Mouse (Mus musculus) neural tube, embryonic 15.5 days (tissue): ENCODE data around the gene Dph3. TPM values are rescaled to one million over a fixed set of nuclear protein-coding genes. Genes with fewer than 3 reads are reported as not detected.

Experiments used
- ATAC-seq: fragments of 200-750 bp; cut with Nextera tagmentation; 2 replicates; pipeline ENCODE4 v1.8.0; 2017; ENCODE audit warnings: mild to moderate bottlenecking, moderate TSS enrichment, moderate library complexity; ENCODE audit not compliant: low FRiP score
- H3K27ac ChIP-seq: fragments of 300-500 bp; sonication (generic); replicated peaks from 2 replicates; pipeline ENCODE4 v1.5.1; 2015; ENCODE audit warnings: mild to moderate bottlenecking, inconsistent platforms
- H3K27me3 ChIP-seq: fragments of 300-500 bp; sonication (generic); replicated peaks from 2 replicates; pipeline ENCODE4 v1.6.1; 2015; ENCODE audit warnings: inconsistent platforms
- H3K36me3 ChIP-seq: fragments of 300-500 bp; sonication (generic); 2 replicates; pipeline ENCODE4 v1.6.1; 2015; ENCODE audit warnings: inconsistent platforms
- H3K4me1 ChIP-seq: fragments of 300-500 bp; sonication (generic); 2 replicates; pipeline ENCODE4 v1.6.1; 2015; ENCODE audit warnings: inconsistent platforms
- H3K4me2 ChIP-seq: fragments of 300-500 bp; sonication (generic); 2 replicates; pipeline ENCODE4 v1.6.1; 2015; ENCODE audit warnings: inconsistent platforms, mild to moderate bottlenecking, moderate library complexity
- H3K4me3 ChIP-seq: fragments of 300-500 bp; sonication (generic); replicated peaks from 2 replicates; pipeline ENCODE4 v1.5.1; 2015; ENCODE audit warnings: mild to moderate bottlenecking, inconsistent platforms
- H3K9ac ChIP-seq: fragments of 300-500 bp; sonication (generic); replicated peaks from 2 replicates; pipeline ENCODE4 v1.6.1; 2015; ENCODE audit warnings: mild to moderate bottlenecking, inconsistent platforms
- H3K9me3 ChIP-seq: fragments of 300-500 bp; sonication (generic); replicated peaks from 2 replicates; pipeline ENCODE4 v1.6.1; 2016; ENCODE audit warnings: inconsistent platforms
- WGBS: fragments of 180-500 bp; shearing (Covaris S2); methylation state at CpG from one replicate; pipeline ENCODE4 v1.1.7; 2015; ENCODE audit warnings: mixed read lengths; 5-methylcytosine and 5-hydroxymethylcytosine counted together
- polyA plus RNA-seq: library from polyadenylated mRNA; unstranded; fragments of >200 nt; fragmentation: Nextera tagmentation; extraction: Ambion mirVana; gene quantifications from 2 replicates; pipeline ENCODE4 v1.2.1, GENCODE M21; 2015

The Dph3 gene
- polyA plus RNA-seq, 1 experiment from 2014 or later: 66.4 TPM

DNA sequence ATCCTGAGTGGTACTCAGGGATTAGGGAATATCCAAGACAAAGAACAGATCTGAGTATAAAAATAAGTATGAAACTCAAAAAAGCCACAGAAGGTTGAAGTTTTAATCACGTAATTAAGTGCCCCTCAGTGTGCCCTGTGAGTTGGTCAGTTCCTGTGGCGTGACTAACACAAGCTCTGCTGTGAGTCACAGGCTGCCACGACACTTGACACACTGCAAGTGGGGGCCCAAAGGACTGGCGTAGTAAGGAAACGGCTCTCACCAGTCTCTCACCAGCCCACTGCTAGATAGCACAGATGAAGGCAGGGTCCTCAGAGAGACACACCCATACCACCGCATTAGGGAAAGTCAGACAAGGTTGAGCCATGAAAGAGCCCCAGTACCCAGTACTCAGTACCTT lies 35.4 kb downstream of the Dph3 start:
- Histone ChIP-seq H3K9ac (no peak overlapping the region), H3K36me3 (no peaks in the 10 kb centered on the region), H3K4me3 (no peak overlapping the region), H3K9me3 (no peaks in the 10 kb centered on the region), H3K4me2 (no peak overlapping the region), H3K27ac (no peak overlapping the region), H3K4me1 (no peaks in the 10 kb centered on the region), H3K27me3 (no peaks in the 10 kb centered on the region)
- WGBS: 90% methylated on average over 6 of the region's 6 CpGs
- ATAC-seq: no peak

DNA sequence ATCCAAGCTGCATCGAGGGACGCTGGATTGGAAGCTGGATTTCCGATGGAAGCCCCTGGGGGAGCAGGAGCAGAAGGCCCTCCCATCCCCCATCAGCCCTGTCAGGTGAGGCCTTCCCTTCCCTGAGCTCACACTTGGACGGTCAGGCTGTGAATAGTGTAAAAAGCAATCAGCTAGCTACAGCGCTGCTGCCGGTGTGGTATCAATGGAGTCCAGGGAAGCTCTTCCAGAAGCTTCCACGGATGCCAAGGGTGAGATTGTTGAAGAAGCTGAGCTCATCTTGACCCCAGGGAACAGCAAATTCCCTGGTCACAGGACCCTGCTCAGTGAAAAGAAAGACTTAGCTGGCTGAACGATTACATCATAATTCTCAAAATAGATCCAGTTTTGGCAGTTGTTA lies 39.2 kb downstream of the Dph3 start:
- no peak for ATAC-seq
- no peak overlapping the region for H3K27ac ChIP-seq
- H3K9me3 ChIP-seq: no peaks in the 10 kb centered on the region
- H3K4me2 ChIP-seq: no peak overlapping the region
- no peak overlapping the region for H3K4me3 ChIP-seq
- H3K36me3 ChIP-seq: no peaks in the 10 kb centered on the region
- H3K9ac ChIP-seq: no peak overlapping the region
- H3K27me3 ChIP-seq: no peaks in the 10 kb centered on the region
- WGBS: 77% methylated on average over 8 of the region's 8 CpGs
- no peaks in the 10 kb centered on the region for H3K4me1 ChIP-seq

- no peaks in the 10 kb centered on the region for H3K36me3 ChIP-seq
- H3K27ac ChIP-seq: no peak overlapping the region
- no peak overlapping the region for H3K4me2 ChIP-seq
- no peak for ATAC-seq
- H3K9ac ChIP-seq: no peak overlapping the region
- no peaks in the 10 kb centered on the region for H3K9me3 ChIP-seq
- no peak overlapping the region for H3K4me3 ChIP-seq
- no peaks in the 10 kb centered on the region for H3K4me1 ChIP-seq
- H3K27me3 ChIP-seq: no peaks in the 10 kb centered on the region
- 61% methylated on average over 5 of the region's 5 CpGs for WGBS
These were observed 43.4 kb downstream of the Dph3 start for GRCm38 (mm10) chr14:32042108-32042507.

DNA sequence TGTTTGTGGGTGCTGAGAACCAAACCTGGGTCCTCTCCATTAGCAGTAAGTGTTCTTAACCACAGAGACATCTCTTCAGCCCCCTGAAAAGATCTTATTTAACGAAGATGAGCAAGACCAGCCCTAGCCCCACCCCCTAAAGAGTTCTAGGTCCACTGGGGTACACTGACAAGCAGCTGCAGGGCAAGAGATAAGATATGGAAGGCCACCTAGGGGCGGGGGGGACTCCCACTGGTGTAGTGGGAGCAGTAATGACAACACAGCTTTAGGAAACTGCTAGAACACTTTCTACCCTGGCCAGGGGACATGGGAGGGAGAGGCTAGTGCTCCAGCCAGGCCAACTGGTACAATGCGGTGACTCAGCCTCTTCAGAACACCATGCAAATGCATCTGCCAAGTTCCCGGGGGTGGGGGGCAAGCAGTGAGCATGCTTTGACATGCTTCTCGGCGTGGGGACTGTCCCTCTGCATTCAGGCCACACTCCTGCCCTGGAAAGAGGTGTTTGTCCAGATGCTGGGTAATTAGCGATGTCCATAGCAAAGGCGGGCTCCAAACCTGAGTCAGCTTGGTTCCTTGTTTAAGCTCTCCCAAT lies 47.8 kb downstream of the Dph3 start:
- no peak overlapping the region for H3K4me3 ChIP-seq
- H3K9ac ChIP-seq: no peak overlapping the region
- ATAC-seq: no peak
- no peaks in the 10 kb centered on the region for H3K36me3 ChIP-seq
- H3K9me3 ChIP-seq: no peaks in the 10 kb centered on the region
- 89% methylated on average over 8 of the region's 8 CpGs for whole genome bisulfite sequencing
- no peaks in the 10 kb centered on the region for H3K4me1 ChIP-seq
- no peak overlapping the region for H3K27ac ChIP-seq
- H3K27me3 ChIP-seq: no peaks in the 10 kb centered on the region
- no peak overlapping the region for H3K4me2 ChIP-seq

- 80% methylated on average over 5 of the region's 5 CpGs for WGBS
- Histone ChIP-seq H3K4me1 (no peaks in the 10 kb centered on the region), H3K27ac (no peak overlapping the region), H3K36me3 (no peaks in the 10 kb centered on the region), H3K9me3 (no peaks in the 10 kb centered on the region), H3K4me3 (no peak overlapping the region), H3K27me3 (no peaks in the 10 kb centered on the region), H3K9ac (no peak overlapping the region), H3K4me2 (no peak overlapping the region)
- ATAC-seq: no peak
These were observed 49.0 kb downstream of the Dph3 start for GRCm38 (mm10) chr14:32036482-32036881.

GRCm38 (mm10) chr14:32032522-32032921 lies 53.0 kb downstream of the Dph3 start:
- no peak for ATAC-seq

More at GRCm38 (mm10) chr14:32032522-32032921, 53.0 kb downstream of the Dph3 start:
- H3K4me3 ChIP-seq: no peak overlapping the region
- H3K4me1 ChIP-seq: peaks cover 19% of the 10 kb centered on the region
- H3K9me3 ChIP-seq: no peaks in the 10 kb centered on the region
- H3K4me2 ChIP-seq: no peak overlapping the region
- H3K9ac ChIP-seq: no peak overlapping the region
- H3K27ac ChIP-seq: no peak overlapping the region
- H3K27me3 ChIP-seq: no peaks in the 10 kb centered on the region
- H3K36me3 ChIP-seq: no peaks in the 10 kb centered on the region
- 6% methylated on average over 4 of the region's 4 CpGs for WGBS

Other genes with a start within 250 kb of the Dph3 start
- gene Galnt15, start 56.7 kb downstream of the Dph3 start, polyA plus RNA-seq: 0.38 and 0.52 TPM in 2 replicates
- gene Oxnad1, start 355 bp downstream of the Dph3 start, polyA plus RNA-seq: 21.6 and 22.0 TPM in 2 replicates
- not detected in 2 replicates for gene Msmb, start 56.3 kb upstream of the Dph3 start, polyA plus RNA-seq
- 97.9 and 110 TPM in 2 replicates for gene Ncoa4, start 74.1 kb upstream of the Dph3 start, polyA plus RNA-seq
- gene Timm23, start 116.2 kb upstream of the Dph3 start, polyA plus RNA-seq: 251 and 260 TPM in 2 replicates
- gene Parg, start 116.2 kb upstream of the Dph3 start, polyA plus RNA-seq: 28.1 and 34.8 TPM in 2 replicates
- 19.1 and 21.7 TPM in 2 replicates for gene Ogdhl, start 236.3 kb upstream of the Dph3 start, polyA plus RNA-seq